Mouse (Mus musculus): ENCODE measurements at regions not wholly inside any gene's neighbourhood (a gene's known extent, or its start where the extent isn't known, plus 50 kb on each side); places are given as distances from the start of the nearest gene placed in this dataset.

GRCm38 (mm10) chr2:48001230-48001629 is 812.7 kb upstream of the Acvr2a start:
- WGBS, result 87% methylated on average over 6 of the region's 6 CpGs
- H3K27ac ChIP-seq (ENCODE audit: low read length), result no peak overlapping the region
- no peaks in the 10 kb centered on the region for H3K36me3 ChIP-seq (ENCODE audit: insufficient read depth, low read length)
- no peak overlapping the region for H3K4me2 ChIP-seq (replicated peaks; ENCODE audit: low read depth, low read length)
- H3K4me3 ChIP-seq (ENCODE audit: low read depth, low read length), result no peak overlapping the region
- H3K27me3 ChIP-seq (replicated peaks; ENCODE audit: insufficient read depth, low read length), result no peaks in the 10 kb centered on the region
- no peak for TF ChIP-seq CTCF (IDR thresholded peaks at IDR 0.05)
- no peak for TF ChIP-seq EP300 (IDR thresholded peaks at IDR 0.05)
- no peak for DNase-seq (ENCODE audit: low spot score)
- no peaks in the 10 kb centered on the region for H3K9me3 ChIP-seq (ENCODE audit: low read length)
- no peak overlapping the region for H3K9ac ChIP-seq (replicated peaks; ENCODE audit: low read depth)
- no peak for ATAC-seq
- H3K4me1 ChIP-seq (ENCODE audit: insufficient read depth, low read depth, low read length), result no peaks in the 10 kb centered on the region

- H3K9ac ChIP-seq (replicated peaks; ENCODE audit: low read depth), result no peak overlapping the region
- DNase-seq (ENCODE audit: low spot score), result peak; percentile 89
- H3K9me3 ChIP-seq (ENCODE audit: low read length), result no peaks in the 10 kb centered on the region
- no peaks in the 10 kb centered on the region for H3K36me3 ChIP-seq (ENCODE audit: insufficient read depth, low read length)
- no peak overlapping the region for H3K27ac ChIP-seq (ENCODE audit: low read length)
- H3K4me3 ChIP-seq (ENCODE audit: low read depth, low read length), result peak overlapping the region; percentile 8; the same call in 1 of the 2 replicates
- H3K4me2 ChIP-seq (replicated peaks; ENCODE audit: low read depth, low read length), result peak overlapping the region; percentile 40
- peak; percentile 79 for ATAC-seq
- H3K4me1 ChIP-seq (ENCODE audit: insufficient read depth, low read depth, low read length), result no peaks in the 10 kb centered on the region
- TF ChIP-seq CTCF (IDR thresholded peaks at IDR 0.05) (peak; percentile 83), EP300 (IDR thresholded peaks at IDR 0.05) (peak; percentile 70)
- 12% methylated on average over 11 of the region's 11 CpGs for WGBS
- H3K27me3 ChIP-seq (replicated peaks; ENCODE audit: insufficient read depth, low read length), result no peaks in the 10 kb centered on the region
Measured at GRCm38 (mm10) chr2:48001800-48002507, 812.0 kb upstream of the Acvr2a start.

DNA sequence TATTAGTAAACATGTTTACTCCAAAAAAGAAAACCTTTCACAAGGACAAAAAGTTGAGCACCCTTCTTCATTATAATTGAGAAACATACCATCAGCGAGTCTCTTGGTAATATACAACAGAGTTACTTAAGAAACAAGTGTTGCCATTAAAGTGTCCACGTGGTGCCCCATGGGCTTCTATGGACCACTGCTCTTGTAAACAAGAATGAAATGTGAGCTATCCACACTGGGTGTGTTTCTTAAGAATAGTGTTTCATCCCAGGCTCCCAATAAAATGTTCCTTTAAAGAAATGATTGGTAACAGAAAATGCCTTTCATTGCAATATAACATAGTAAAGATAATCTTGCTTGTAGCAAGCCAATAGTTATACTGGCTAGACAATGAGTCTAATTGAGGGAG is 803.6 kb upstream of the Acvr2a start:
- H3K4me3 ChIP-seq (ENCODE audit: low read depth, low read length), result no peak overlapping the region
- H3K9ac ChIP-seq (replicated peaks; ENCODE audit: low read depth), result no peak overlapping the region
- 87% methylated on average over 2 of the region's 2 CpGs for WGBS
- ATAC-seq (no peak), DNase-seq (ENCODE audit: low spot score) (no peak)
- no peak overlapping the region for H3K27ac ChIP-seq (ENCODE audit: low read length)
- no peaks in the 10 kb centered on the region for H3K9me3 ChIP-seq (ENCODE audit: low read length)
- TF ChIP-seq EP300 (IDR thresholded peaks at IDR 0.05) (no peak), CTCF (IDR thresholded peaks at IDR 0.05) (no peak)
- H3K27me3 ChIP-seq (replicated peaks; ENCODE audit: insufficient read depth, low read length), result no peaks in the 10 kb centered on the region
- H3K4me1 ChIP-seq (ENCODE audit: insufficient read depth, low read depth, low read length), result no peaks in the 10 kb centered on the region
- no peak overlapping the region for H3K4me2 ChIP-seq (replicated peaks; ENCODE audit: low read depth, low read length)
- H3K36me3 ChIP-seq (ENCODE audit: insufficient read depth, low read length), result no peaks in the 10 kb centered on the region

- Histone ChIP-seq H3K9me3 (ENCODE audit: low read length) (no peaks in the 10 kb centered on the region), H3K4me1 (ENCODE audit: insufficient read depth, low read depth, low read length) (no peaks in the 10 kb centered on the region), H3K4me2 (replicated peaks; ENCODE audit: low read depth, low read length) (no peak overlapping the region), H3K9ac (replicated peaks; ENCODE audit: low read depth) (no peak overlapping the region), H3K27ac (ENCODE audit: low read length) (no peak overlapping the region), H3K4me3 (ENCODE audit: low read depth, low read length) (no peak overlapping the region), H3K36me3 (ENCODE audit: insufficient read depth, low read length) (no peaks in the 10 kb centered on the region), H3K27me3 (replicated peaks; ENCODE audit: insufficient read depth, low read length) (no peaks in the 10 kb centered on the region)
- TF ChIP-seq CTCF (IDR thresholded peaks at IDR 0.05), result no peak
- no peak for TF ChIP-seq EP300 (IDR thresholded peaks at IDR 0.05)
- WGBS, result 87% methylated on average over 7 of the region's 7 CpGs
- no peak for DNase-seq (ENCODE audit: low spot score)
- ATAC-seq, result no peak
Measured at GRCm38 (mm10) chr2:48027559-48027958, 786.4 kb upstream of the Acvr2a start.

DNA sequence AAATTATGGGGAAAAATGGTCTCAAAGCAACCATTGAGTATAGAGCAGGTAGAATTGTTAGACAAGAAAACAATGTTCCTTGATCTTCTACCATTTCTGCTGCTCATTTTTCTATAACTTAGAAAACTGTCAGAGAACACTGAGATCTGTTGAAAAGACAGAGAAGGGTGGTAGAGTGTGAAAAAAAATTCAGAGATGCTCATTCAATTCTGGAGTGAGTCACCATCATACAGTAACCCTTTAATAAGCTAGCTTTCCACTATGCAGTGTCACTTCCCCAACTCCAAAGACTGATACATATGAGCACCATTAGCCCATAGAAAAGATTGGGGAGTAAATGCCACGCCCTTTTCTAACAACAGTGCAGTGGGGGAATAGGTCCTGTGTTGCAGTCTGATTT is 752.5 kb upstream of the Acvr2a start:
- Histone ChIP-seq H3K9me3 (ENCODE audit: low read length) (no peaks in the 10 kb centered on the region), H3K4me1 (ENCODE audit: insufficient read depth, low read depth, low read length) (no peaks in the 10 kb centered on the region), H3K27me3 (replicated peaks; ENCODE audit: insufficient read depth, low read length) (no peaks in the 10 kb centered on the region), H3K36me3 (ENCODE audit: insufficient read depth, low read length) (no peaks in the 10 kb centered on the region), H3K9ac (replicated peaks; ENCODE audit: low read depth) (no peak overlapping the region), H3K4me3 (ENCODE audit: low read depth, low read length) (no peak overlapping the region), H3K4me2 (replicated peaks; ENCODE audit: low read depth, low read length) (no peak overlapping the region), H3K27ac (ENCODE audit: low read length) (no peak overlapping the region)
- no peak for ATAC-seq
- TF ChIP-seq EP300 (IDR thresholded peaks at IDR 0.05) (no peak), CTCF (IDR thresholded peaks at IDR 0.05) (no peak)
- WGBS, result 56% methylated on average over 1 of the region's 1 CpGs
- no peak for DNase-seq (ENCODE audit: low spot score)

DNA sequence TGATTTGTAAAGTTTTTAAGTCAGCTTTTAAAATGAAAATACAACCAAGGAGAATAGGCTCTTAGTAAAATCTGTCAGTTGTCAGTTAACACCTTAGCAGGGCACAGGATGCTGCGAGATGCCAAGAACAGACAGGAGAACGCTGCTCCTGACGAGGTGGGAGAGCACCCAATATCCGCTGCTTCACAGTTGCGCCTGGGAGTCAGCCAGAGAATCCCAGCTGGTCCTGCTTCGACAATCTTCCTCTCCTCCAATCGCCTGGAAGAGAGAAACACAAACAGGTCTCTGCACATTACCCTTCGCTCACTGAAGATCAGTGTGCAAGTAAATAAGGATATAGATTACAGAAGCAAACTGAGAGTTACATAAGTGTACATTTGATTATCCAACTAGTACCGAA is 750.5 kb upstream of the Acvr2a start:
- Histone ChIP-seq H3K4me3 (ENCODE audit: low read depth, low read length) (no peak overlapping the region), H3K4me2 (replicated peaks; ENCODE audit: low read depth, low read length) (no peak overlapping the region), H3K36me3 (ENCODE audit: insufficient read depth, low read length) (no peaks in the 10 kb centered on the region), H3K9ac (replicated peaks; ENCODE audit: low read depth) (no peak overlapping the region), H3K4me1 (ENCODE audit: insufficient read depth, low read depth, low read length) (no peaks in the 10 kb centered on the region), H3K27ac (ENCODE audit: low read length) (no peak overlapping the region), H3K9me3 (ENCODE audit: low read length) (no peaks in the 10 kb centered on the region), H3K27me3 (replicated peaks; ENCODE audit: insufficient read depth, low read length) (no peaks in the 10 kb centered on the region)
- TF ChIP-seq CTCF (IDR thresholded peaks at IDR 0.05) (no peak), EP300 (IDR thresholded peaks at IDR 0.05) (no peak)
- 39% methylated on average over 9 of the region's 9 CpGs for WGBS
- peak; percentile 7 for DNase-seq (ENCODE audit: low spot score)
- ATAC-seq, result no peak; the same call in 1 of the 2 replicates

Measured in lung, postnatal 0 days (tissue).